Mouse (Mus musculus) heart, postnatal 0 days (tissue): ENCODE measurements around the gene Ogdh.

Experiments used
- CTCF ChIP-seq: IDR thresholded peaks from 2 replicates; pipeline ENCODE4 v1.5.1; 2016; ENCODE audit warnings: antibody characterized with exemption, control low read depth, low read depth
- EP300 ChIP-seq: IDR thresholded peaks from 2 replicates; pipeline ENCODE4 v1.6.1; 2016; ENCODE audit warnings: antibody characterized with exemption, low read depth

- TF ChIP-seq CTCF (no peak), EP300 (no peak)
Measured at GRCm38 (mm10) chr11:6273607-6274006, 17.8 kb upstream of the Ogdh start.
